Mouse (Mus musculus): ENCODE results near the gene Psma1. TPM values are rescaled to one million over a fixed set of nuclear protein-coding genes. Genes with fewer than 3 reads are reported as not detected.

Gene Psma1
- total RNA-seq (2021): 100 to 1,000 TPM in 1 of 2 experiments, 10 to 100 TPM in 1; 97.6 to 106 TPM
- long read RNA-seq, experiment 1, transcript Psma1-201 (10 exons, 1,201 nt): major isoform, 98 of 112 reads
- long read RNA-seq, experiment 1, partial matches to known transcripts: 3 of 112 reads
- long read RNA-seq, experiment 1, other reads (novel, unspliced or antisense): 7 of 112 reads
- long read RNA-seq, experiment 2, transcript Psma1-201 (10 exons, 1,201 nt): major isoform, 74 of 88 reads
- long read RNA-seq, experiment 2, partial matches to known transcripts: 2 of 88 reads
- long read RNA-seq, experiment 2, other reads (novel, unspliced or antisense): 8 of 88 reads

- peak; percentile 97 for DNase-seq (ENCODE audit: low spot score)
These were observed at the start of gene Psma1 for GRCm38 (mm10) chr7:114276005-114276752. Gene Psma1, minus strand, starts transcription at chr7:114276118.

GRCm38 (mm10) chr7:114323527-114323926, 47.6 kb upstream of the Psma1 start:
- DNase-seq (ENCODE audit: low spot score): no peak

GRCm38 (mm10) chr7:114322531-114323441, 46.9 kb upstream of the Psma1 start:
- DNase-seq (ENCODE audit: low spot score): peak; percentile 13

- peak; percentile 41 for DNase-seq (ENCODE audit: low spot score)
These were observed 45.9 kb upstream of the Psma1 start for GRCm38 (mm10) chr7:114321694-114322372.

GRCm38 (mm10) chr7:114317896-114318295, 42.0 kb upstream of the Psma1 start:
- no peak for DNase-seq (ENCODE audit: low spot score)

- peak; percentile 39 for DNase-seq (ENCODE audit: low spot score)
These were observed 41.5 kb upstream of the Psma1 start for GRCm38 (mm10) chr7:114317389-114317792.

GRCm38 (mm10) chr7:114316361-114316871, 40.5 kb upstream of the Psma1 start:
- no peak for DNase-seq (ENCODE audit: low spot score)

- DNase-seq (ENCODE audit: low spot score): peak; percentile 14
These were observed 35.3 kb upstream of the Psma1 start for GRCm38 (mm10) chr7:114311209-114311608.

GRCm38 (mm10) chr7:114309020-114309419, 33.1 kb upstream of the Psma1 start:
- DNase-seq (ENCODE audit: low spot score): no peak

GRCm38 (mm10) chr7:114301293-114301782, 25.4 kb upstream of the Psma1 start:
- DNase-seq (ENCODE audit: low spot score): no peak

- DNase-seq (ENCODE audit: low spot score): no peak
These were observed 24.9 kb upstream of the Psma1 start for GRCm38 (mm10) chr7:114300782-114301181.

GRCm38 (mm10) chr7:114299247-114299646, 23.3 kb upstream of the Psma1 start:
- DNase-seq (ENCODE audit: low spot score): no peak

- no peak for DNase-seq (ENCODE audit: low spot score)
These were observed 18.8 kb upstream of the Psma1 start for GRCm38 (mm10) chr7:114294698-114295097.

- no peak for DNase-seq (ENCODE audit: low spot score)
These were observed 18.0 kb upstream of the Psma1 start for GRCm38 (mm10) chr7:114293903-114294302.

GRCm38 (mm10) chr7:114292501-114292971, 16.6 kb upstream of the Psma1 start:
- DNase-seq (ENCODE audit: low spot score): peak; percentile 71

- DNase-seq (ENCODE audit: low spot score): peak; percentile 10
These were observed 15.8 kb upstream of the Psma1 start for GRCm38 (mm10) chr7:114291461-114292335.

- no peak for DNase-seq (ENCODE audit: low spot score)
These were observed 14.2 kb upstream of the Psma1 start for GRCm38 (mm10) chr7:114290078-114290506.

GRCm38 (mm10) chr7:114284296-114284910, 8.5 kb upstream of the Psma1 start:
- DNase-seq (ENCODE audit: low spot score): no peak

GRCm38 (mm10) chr7:114283006-114283405, 7.1 kb upstream of the Psma1 start:
- no peak for DNase-seq (ENCODE audit: low spot score)

Data from gastrocnemius, adult 18-20 months (tissue).